Mouse (Mus musculus) gastrocnemius, postnatal 14 days (tissue): ENCODE measurements around the gene Radil. TPM values are rescaled to one million over a fixed set of nuclear protein-coding genes. Genes with fewer than 3 reads are reported as not detected.

Experiments used
- DNase-seq: peaks from one replicate; pipeline ENCODE4 v3.0.0; 2021; ENCODE audit warnings: mixed read lengths
- intact Hi-C: fragments of 180-260 bp; cut with DNase I; formaldehyde crosslinking; loops from one replicate; pipeline ENCODE4 v1.15.1; 2025; ENCODE audit warnings: low total_unique reads
- total RNA-seq, 2 experiments: library from RNA; stranded (reverse); gene quantifications; 2 replicates each; pipeline ENCODE4 v1.2.3; 2021

The Radil gene
- total RNA-seq, 2 experiments from 2014 or later, result 2.3 to 2.4 TPM

DNA sequence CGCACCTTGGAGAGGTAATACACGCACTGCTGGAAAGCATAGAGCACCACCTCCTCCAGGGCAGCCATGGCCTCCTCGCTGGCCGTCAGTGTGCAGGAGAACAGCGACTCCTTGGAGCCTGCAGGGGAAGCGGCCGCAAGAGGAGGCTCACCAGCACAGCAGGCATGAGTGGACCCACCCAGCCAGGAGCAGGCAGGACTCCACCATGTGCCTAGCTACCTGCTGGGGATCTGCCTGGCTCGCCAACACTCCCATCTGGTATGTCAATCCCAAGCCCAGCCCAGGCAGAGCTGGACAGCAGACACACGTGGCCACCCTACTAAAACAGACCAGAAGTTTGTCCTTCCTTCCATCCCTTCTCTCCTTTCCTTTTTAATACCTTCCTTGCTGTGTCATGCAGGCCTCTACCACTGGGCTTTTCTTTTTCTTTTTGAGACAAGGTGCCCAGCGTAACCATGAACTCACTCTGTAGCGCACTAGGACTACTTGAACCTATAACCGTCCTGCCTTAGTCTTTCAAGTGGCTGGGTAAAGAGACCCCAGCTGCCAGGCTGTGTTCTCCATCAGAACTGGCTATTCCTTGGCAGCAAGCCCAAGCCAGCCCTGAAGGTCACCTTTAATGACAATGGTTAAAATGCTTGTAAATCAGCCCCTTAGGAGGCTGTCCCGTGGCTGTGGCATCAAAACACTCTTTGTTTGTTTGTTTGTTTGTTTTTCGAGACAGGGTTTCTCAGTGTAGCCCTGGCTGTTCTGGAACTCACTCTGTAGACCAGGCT, 55.4 kb downstream of the Radil start:
- intact Hi-C loops, result no loop called here
- DNase-seq, result no peak

DNA sequence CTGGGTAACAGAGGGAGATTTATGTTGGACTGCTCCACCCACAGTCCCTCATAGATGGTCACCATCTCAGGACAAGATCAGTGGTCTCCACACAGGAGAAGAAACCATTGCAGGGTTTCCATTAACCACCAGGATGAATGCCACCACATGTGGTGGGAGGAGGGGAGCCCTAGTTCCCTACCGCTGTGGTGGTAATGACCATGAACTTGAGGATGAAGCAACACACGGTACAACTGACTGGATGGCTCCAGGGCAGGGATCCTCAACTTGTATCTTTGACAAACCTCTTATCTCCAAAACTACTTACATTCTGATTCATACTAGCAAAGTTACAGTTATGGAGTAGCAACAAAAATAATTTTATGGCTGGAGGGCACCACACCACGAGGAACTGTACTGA, 57.6 kb downstream of the Radil start:
- intact Hi-C loops, result no loop called here
- DNase-seq, result no peak

DNA sequence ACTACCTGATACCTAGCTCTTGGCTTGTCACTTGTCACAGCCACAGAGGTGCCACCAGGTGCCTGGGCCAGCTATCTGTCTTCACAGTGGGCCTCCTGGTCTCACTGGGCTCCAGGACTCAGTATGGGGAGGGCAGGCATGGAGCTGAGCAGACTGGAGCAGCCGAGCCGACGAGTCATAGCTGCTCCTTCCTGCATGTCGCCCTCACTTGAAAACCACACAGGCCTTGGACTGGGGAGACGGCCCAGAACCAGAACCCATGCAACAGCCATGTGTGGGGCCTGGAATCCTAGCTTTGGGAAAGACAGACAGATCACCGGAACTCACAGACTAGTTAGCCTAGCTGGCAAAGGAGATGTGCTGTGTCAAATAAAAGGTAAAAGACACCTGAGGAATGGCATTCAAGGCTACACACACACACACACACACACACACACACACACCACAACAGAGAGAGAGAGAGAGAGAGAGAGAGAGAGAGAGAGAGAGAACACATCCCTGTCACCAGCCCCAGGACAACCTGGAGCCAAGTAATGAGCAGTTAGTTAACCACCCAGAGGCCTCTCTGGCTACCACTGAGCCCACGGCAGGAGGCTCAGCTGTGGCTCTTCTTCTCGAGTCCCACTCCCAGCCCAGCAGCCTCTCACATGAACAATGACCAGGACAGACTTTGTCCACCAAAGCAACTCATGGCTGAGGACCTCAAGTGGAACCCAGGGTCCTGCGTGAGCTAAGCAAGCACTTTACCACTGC, 60.8 kb downstream of the Radil start:
- intact Hi-C loops, result loop anchor here (10.0 kb wide), 1 partner anchor 225 kb away; no protein-coding TSS in a partner anchor
- no peak for DNase-seq

DNA sequence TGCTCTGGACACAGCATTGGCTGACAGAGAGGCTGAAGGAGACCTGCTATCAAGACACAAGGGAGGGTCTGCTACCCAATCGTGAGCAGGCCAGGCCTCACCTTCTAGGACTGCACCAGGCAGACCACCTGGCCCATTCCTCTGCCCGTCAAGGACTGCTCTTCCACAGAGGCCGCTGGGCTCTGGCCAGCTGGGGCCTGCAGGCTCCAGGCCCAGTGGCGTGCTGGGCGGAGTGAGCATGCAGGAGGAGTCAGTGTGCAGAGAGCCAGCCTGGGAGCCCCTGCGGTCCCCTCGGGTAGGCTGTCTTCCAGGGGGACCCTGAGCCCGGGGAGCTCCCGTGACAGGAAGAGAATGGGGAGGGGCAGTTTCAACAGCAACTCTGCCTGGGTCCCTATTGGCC, 64.2 kb downstream of the Radil start:
- intact Hi-C loops, result loop anchor here (10.0 kb wide), 1 partner anchor 228 kb away; no protein-coding TSS in a partner anchor
- no peak for DNase-seq

DNA sequence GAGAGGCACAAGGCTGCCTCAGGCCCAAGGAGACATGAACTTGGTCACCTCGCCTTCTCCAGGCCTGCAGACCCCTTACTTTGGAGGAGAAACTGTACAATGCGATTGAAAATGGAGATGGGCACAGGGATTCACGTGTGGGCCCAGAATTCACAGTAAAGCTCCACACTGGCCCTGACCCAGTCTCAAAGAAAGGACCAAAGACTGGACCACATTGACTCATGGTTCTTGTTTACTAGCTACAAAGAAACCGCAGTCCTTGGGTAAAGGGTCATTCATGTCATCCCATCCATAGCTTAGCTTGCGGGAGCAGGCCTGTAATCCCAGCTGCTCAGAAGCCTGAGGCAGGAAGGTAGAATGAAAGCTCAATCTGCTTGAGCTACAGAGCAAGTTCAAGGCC, 67.3 kb downstream of the Radil start:
- no peak for DNase-seq
- intact Hi-C loops, result loop anchor here (10.0 kb wide), 1 partner anchor 231 kb away; no protein-coding TSS in a partner anchor

DNA sequence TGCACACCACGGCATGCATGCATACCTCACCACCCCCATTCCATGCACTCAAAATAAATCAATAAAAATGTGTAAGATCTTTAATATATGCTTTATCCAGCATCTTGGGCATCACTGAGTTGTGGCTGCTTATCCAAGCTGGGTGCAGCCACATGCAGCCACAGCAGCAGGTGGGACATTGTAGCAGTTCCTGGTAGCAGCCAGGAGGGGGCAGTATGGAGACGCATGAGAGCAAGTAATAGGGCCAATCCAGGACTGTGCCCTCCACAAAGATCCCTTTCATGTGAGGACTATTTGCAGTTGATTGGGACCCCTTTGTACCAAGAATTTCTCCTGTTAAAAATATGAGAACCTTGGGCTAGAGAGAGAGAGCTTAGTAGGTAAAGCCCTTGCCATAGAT, 68.4 kb downstream of the Radil start:
- DNase-seq, result no peak
- intact Hi-C loops, result loop anchor here (10.0 kb wide), 1 partner anchor 232 kb away; no protein-coding TSS in a partner anchor

DNA sequence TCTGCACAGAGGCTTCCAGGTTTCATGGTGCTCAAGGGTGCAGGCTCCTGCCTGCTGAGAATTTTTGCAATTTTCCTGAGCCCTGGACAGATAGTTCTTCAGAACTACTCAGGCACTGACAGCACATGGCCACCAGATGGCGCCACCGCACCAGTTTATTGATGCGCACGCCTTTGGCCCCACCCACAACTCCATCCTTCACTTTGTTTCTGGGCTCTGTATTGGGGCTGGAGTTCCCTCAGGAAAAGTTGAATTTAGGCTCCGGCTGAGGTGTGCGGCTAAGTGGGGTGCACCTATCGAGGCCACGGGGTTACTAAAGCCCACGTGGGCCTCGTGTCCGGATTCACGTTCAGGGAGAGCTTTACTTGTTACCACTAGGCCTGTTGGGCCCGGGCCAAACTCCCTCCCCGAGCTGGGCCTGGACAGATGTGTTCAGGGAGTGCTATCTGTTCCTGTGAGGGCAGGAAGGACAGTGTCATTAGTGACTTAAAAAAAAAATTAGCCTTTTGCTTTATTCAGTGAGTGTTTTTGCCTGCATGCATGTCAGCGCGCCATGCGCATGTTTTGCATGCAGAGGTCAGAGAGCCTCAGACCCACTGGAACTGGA, 72.0 kb downstream of the Radil start:
- peak; percentile 87 for DNase-seq
- intact Hi-C loops, result no loop called here

DNA sequence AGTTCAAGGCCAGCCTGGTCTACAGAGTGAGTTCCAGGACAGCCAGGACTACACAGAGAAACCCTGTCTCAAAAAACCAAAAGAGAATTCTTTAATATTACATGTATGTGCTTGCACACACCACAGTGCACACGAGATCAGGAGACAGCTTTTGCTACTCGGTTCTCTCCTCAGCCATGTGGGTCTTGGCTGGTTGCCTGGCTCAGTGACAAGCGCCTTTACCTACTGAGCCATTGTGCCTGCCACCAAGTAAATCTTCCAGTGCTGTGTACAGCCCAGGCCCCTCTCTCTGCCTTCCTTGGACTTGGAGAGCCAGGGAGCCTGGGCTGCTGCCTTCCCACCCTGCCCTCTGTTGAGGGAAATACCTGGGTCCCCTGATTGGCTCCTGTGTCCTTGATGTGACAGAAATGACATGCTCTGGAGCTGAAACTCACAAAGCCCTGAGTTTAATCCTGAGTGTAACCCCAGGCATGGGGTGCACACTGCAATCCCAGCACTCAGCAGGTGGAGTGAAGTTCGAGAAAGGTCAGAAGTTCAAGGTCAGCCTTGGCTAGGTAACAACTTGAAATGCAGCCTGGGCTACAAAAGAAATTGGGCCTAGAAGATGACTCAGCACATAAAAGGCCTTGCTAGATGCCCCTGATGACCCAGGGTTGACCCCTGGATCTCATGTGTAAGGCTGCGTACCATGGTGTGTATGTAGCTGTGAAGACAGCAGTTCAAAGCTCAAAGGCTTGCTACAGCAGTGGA, 72.9 kb downstream of the Radil start:
- no peak for DNase-seq
- intact Hi-C loops, result no loop called here

DNA sequence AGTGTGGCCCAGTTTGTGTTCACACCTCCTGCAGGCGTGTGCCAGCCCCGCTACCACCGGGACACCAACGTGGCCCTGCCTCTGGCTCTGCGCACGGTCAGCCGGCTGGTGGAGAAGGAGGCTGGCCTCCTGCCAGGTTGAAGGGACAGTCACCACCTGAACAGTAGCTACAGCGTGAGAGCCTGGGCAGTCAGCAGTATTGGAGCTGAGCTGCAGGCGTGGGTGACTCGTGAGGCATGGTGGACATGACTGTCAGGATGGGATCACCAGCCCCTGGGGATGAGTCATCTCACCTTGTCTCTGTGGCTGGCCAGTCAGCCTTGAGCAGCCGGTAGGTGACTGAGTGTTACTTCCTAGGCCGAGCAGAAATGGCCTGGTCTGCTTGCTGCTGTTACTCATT, 73.6 kb downstream of the Radil start:
- DNase-seq, result no peak
- intact Hi-C loops, result no loop called here

DNA sequence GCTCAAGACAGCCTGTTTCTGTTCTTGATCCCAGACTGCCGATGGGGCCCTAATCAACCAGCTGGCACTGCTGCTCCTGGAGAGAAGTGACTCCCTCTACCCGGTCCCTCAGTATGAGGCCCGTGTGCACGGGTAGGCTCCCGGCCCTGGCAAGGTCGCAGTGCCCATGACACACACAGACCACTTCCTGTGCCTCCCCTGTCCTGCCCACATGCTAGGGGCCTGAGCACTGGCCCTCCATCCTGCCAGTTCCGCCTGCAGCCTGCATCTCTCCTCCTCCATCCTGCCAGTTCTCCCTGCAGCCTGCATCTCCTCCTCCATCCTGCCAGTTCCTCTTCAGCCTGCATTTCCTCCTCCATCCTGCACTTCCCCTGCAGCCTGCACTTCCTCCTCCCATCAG, 75.2 kb downstream of the Radil start:
- DNase-seq, result no peak
- intact Hi-C loops, result no loop called here

DNA sequence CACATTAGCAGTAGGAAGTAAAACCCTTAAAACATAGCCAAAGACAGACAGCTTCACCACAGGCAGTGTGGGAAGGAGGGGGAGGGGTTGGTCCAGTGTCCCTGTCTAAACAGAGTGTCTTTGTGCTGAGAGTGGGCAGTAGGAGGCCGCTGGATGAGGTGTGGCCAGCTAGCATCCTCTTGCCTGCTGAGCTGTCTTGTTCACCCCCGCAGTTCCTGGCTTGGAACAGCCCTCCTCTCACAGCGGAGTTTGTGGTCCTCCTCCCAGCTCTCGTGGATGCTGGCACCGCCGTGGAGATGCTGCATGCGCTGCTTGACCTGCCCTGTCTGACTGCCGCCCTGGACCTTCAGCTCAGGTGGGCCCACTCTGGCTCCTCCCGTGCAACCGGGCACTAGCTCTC, 77.2 kb downstream of the Radil start:
- DNase-seq, result no peak
- intact Hi-C loops, result no loop called here

DNA sequence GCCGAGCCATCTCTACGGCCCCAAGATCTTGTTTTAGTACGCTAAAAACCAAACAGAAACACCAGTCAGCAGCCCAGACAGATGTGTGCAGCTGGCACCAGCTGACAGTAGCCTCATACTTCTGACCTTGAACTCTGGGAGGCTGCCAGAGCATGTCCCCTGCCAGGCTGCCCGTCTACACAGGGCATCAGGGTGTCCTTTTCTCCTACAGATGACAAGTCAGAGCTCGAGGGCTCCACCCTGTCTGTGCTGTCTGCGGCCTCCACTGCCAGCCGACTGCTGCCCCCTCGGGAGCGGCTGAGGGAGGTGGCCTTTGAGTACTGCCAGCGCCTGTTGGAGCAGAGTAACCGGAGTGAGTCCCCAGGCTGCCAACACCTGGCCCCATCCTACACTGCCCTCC, 81.1 kb downstream of the Radil start:
- intact Hi-C loops, result no loop called here
- no peak for DNase-seq

DNA sequence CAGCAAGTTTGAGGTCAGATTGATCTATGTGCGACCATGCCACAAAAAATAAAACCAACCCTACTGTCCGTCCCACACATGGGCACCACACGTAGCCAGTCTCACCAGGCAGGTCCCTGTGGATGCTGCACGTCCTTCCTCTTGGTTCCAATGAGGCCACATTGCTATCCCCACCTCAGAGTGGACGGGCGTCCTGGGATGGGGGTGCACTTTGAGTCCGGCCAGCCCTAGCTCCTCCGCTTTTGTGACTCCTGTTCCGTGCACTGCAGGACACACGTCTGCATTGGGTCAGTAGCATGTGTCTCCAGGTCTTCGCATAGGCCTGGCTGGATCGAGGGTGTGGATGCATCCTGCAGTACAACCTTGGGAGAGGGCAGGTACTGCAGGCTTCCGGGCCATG, 82.5 kb downstream of the Radil start:
- DNase-seq, result no peak
- intact Hi-C loops, result no loop called here

DNA sequence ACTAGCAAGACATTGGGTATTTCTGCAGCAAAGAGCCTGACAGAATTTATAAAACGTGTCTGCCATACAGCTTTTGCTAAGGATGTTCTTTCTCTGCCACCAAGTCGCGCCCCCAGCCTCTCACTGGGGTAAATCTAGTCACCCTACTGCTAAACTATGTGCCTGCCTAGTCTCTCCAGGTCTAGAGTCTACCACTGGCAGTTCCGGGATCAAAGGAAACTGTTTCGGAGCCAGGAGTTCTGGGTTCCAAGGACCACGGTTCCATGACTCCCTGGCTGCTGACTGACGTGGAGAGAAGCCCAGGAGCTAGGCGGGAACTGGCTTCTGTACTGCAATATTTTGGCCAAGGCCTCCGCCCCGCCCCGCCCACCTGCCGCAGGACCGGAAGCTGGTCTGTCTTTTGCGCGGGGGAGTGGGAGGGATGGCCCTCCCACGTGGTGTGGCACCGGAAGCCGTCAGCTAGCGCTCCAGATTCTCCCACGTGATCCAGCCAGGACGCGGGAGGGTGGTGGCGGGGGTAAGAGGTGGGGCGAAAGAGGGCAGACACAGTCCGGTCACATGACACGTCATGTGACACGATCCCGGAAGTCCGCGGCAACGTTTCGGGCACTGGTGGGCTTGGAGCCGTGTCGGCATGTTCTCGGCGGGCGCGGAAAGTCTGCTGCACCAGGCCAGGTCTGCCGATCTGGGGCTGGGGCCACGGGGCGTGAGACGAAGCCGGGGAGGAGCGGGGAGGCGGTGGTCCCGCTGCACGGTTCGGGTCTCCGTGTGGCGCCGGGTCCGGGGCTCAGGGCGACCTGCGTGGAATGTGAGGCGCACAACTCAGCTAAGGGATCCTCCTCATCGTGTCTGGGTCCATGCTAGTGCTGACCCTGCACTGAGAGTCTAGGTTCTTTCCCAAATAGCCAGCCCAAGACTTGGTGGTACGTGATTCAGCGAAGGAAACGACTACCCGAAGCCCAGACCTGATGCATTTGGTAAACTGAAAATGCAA, 87.1 kb downstream of the Radil start, which contains the start of gene Ap5z1:
Gene Ap5z1 (plus strand): TSS at position 484 of the 994 bp plus-strand sequence.
- peak; percentile 95 for DNase-seq
- intact Hi-C loops, result no loop called here

DNA sequence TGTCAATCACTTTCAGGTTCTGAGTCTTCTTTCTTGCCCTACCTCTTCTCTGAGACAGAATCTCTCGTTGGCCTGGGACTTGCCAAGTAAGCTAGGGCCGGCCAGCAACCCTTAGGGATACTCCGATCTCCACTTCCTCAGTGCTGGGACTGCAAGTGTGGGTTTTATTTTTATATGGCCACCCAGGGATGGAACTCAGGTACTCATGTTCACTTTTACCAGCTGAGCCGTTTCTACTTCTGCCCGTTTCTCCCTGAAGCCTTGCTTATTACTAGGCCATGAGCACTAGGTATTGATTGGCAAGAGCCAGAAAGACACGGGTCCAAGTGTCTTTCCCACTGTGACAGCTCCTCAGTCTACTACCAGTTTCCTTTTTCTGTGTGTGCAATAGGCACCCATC, 87.9 kb downstream of the Radil start:
- DNase-seq, result no peak
- intact Hi-C loops, result no loop called here

DNA sequence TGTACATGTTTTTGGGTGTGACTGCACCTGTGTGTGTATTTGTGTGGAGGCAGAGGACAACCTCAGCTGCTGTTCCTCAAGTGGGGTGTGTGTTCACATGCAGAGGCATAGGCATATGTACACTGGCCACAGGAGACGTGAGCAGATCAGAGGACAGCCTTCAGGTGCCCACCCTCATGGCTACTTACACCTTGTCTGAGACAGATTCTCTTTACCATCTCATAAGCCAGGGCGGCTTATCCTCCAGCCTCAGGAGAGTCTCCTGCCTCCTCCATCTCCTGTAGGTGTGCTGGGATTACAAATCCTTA, 88.3 kb downstream of the Radil start:
- intact Hi-C loops, result no loop called here
- no peak for DNase-seq

DNA sequence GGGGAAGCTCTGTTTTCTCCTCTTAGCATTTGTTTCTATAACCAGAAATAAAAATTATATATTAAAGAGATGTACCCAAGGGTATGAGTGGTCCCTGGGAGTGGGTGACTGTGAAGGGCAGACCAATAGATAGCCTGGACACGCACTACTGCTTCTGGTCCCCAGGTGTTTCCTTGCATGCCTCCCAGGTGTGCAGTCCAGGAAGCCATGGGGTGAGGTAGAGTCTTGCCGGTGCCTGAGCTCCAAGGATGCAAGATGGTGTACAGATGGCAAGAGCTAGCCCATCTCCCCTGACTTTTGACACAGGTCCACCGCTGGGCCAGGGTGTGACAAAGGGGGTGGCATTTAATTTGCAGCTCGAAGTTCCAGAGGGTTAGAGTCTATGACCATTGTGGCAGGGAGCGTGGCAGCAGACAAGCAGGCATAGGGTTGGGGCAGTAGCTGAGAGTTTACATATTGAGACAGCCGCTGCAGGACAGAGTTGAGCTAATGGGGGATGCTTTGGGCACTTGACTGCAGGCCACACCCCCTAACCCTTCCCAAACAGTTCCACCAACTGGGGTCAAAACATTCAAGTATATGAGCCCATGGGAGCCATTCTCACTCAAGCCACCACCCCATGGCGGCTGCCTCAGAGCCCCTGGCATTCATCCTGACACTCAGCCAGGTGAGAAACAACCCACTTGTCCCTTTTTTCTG, 88.8 kb downstream of the Radil start:
- no peak for DNase-seq
- intact Hi-C loops, result no loop called here

DNA sequence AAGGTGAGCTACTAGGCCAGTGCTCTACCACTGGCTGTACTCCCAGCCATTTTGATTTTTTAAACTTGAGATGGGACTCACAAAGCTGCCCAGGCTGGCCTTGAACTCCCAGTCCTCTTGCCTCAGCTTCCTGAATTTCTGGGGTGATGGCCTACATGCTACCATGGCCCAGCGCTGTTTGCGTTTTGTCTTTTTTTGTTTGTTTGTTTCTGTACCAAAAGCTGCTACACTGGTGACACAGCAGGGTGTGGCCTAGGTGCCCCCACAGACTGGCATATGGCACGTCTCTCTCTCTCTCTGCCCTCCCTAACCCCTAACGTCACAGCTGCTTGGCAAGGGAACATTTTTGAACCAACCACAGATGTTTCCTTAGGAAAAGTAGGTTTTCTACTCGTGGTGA, 91.1 kb downstream of the Radil start:
- intact Hi-C loops, result no loop called here
- DNase-seq, result no peak
